Mouse (Mus musculus) kidney, postnatal 25 days (tissue): ENCODE measurements around the gene Flt4.
"Not testable (repeated sequence)": the region's sequence is repeated elsewhere in the genome, so short reads cannot be mapped to it uniquely, and the experiment has no call there.

Source experiments
- DNase-seq, 2 experiments: peaks; one replicate each; pipeline ENCODE4 v3.0.0; 2021; ENCODE audit warnings: mixed read lengths in 2 of 2

Flt4 gene

GRCm38 (mm10) chr11:49608938-49609867 is at the start of gene Flt4:
Flt4 (plus strand) TSS chr11:49609263.
- DNase-seq: peak; percentile 33 to 64

- DNase-seq: not testable (repeated sequence)
Observed at GRCm38 (mm10) chr11:49575054-49575453, 34.0 kb upstream of the Flt4 start.

- not testable (repeated sequence) for DNase-seq
Observed at GRCm38 (mm10) chr11:49580452-49580851, 28.6 kb upstream of the Flt4 start.

GRCm38 (mm10) chr11:49590213-49590612 is 18.9 kb upstream of the Flt4 start:
- no peak for DNase-seq

GRCm38 (mm10) chr11:49597149-49597548 is 11.9 kb upstream of the Flt4 start:
- not testable (repeated sequence) for DNase-seq

GRCm38 (mm10) chr11:49608306-49608705 is 757 bp upstream of the Flt4 start:
- DNase-seq: not testable (repeated sequence)

- DNase-seq: peak; percentile 67 to 71
Observed at GRCm38 (mm10) chr11:49609868-49610824, 1.1 kb downstream of the Flt4 start.

- not testable (repeated sequence) for DNase-seq
Observed at GRCm38 (mm10) chr11:49611349-49611748, 2.3 kb downstream of the Flt4 start.

GRCm38 (mm10) chr11:49612154-49612553 is 3.1 kb downstream of the Flt4 start:
- no peak for DNase-seq

GRCm38 (mm10) chr11:49613349-49613748 is 4.3 kb downstream of the Flt4 start:
- peak; percentile 67 to 81 for DNase-seq

- no peak for DNase-seq
Observed at GRCm38 (mm10) chr11:49615856-49616725, 7.0 kb downstream of the Flt4 start.

GRCm38 (mm10) chr11:49618476-49618875 is 9.4 kb downstream of the Flt4 start:
- peak in 1 of 2 experiments; percentile 29 for DNase-seq

GRCm38 (mm10) chr11:49621953-49622352 is 12.9 kb downstream of the Flt4 start:
- no peak for DNase-seq

- no peak for DNase-seq
Observed at GRCm38 (mm10) chr11:49624156-49624555, 15.1 kb downstream of the Flt4 start.

- no peak for DNase-seq
Observed at GRCm38 (mm10) chr11:49625863-49626262, 16.8 kb downstream of the Flt4 start.

GRCm38 (mm10) chr11:49626748-49627147 is 17.7 kb downstream of the Flt4 start:
- DNase-seq: no peak

GRCm38 (mm10) chr11:49631154-49631553 is 22.1 kb downstream of the Flt4 start:
- DNase-seq: peak in 1 of 2 experiments; percentile 29

GRCm38 (mm10) chr11:49632256-49632655 is 23.2 kb downstream of the Flt4 start:
- DNase-seq: peak; percentile 33 to 72

GRCm38 (mm10) chr11:49634101-49634500 is 25.0 kb downstream of the Flt4 start:
- DNase-seq: peak in 1 of 2 experiments; percentile 50

GRCm38 (mm10) chr11:49635671-49636070 is 26.6 kb downstream of the Flt4 start:
- DNase-seq: no peak

GRCm38 (mm10) chr11:49636449-49636848 is 27.4 kb downstream of the Flt4 start:
- DNase-seq: no peak

GRCm38 (mm10) chr11:49645677-49646076 is 36.6 kb downstream of the Flt4 start:
- peak in 1 of 2 experiments; percentile 23 for DNase-seq
